34 mouse cellular contexts compared by ENCODE assay signal in the genomic region with DNA sequence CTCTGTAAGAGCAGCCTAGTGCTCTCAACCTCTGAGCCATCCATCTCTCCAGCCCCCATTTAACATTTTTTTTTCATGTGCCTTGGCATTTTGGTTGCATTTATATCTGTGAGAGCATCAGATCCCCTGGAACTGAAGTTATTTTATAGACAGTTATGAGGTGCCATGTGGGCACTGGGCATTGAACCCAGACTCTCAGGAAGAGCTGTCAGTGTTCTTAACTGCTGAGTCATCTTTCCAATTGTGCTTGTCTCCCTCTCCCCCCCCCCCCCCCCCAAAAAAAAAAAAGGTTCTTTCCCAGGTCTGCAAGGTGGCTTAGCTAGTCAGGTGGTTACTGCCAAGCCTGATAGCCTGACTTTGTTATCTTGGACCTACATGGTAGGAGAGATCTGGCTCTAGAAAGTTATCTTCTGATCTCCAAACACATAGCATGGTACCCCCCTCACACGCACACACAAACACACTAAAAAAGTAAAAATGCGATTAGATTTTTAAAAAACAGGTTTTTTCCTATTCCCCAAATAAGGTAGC. TPM values are rescaled to one million over a fixed set of nuclear protein-coding genes. Genes with fewer than 3 reads are reported as not detected.
DNase-seq lines count a peak whose midpoint lies in the region; ATAC-seq and TF ChIP-seq lines count a peak whose summit lies in the region.
"Had no signal": no experiment of that assay in that cellular context is flagged by ENCODE, and none has a peak within 500 bp of the region (broad histone marks: within the 10 kb centered on the region; RNA-seq: fewer than 3 reads in every experiment).

No protein-coding gene starts in this region.

- WGBS in liver, embryonic 12.5 days (ENCODE audit: insufficient replicate concordance), result 55% methylated on average over 2 of the region's 2 CpGs
- WGBS in liver, embryonic 11.5 days, result 72% methylated on average over 2 of the region's 2 CpGs

- ATAC-seq in liver, embryonic 12.5 days, result no peak; the same call in 1 of the 2 replicates
- no peak; the same call in 1 of the 2 replicates for ATAC-seq in liver, embryonic 11.5 days (replicated peaks; ENCODE audit: low FRiP score)
- ATAC-seq: CD4-positive, CD25-positive, alpha-beta regulatory T cell, adult 4 months; forebrain, embryonic 15.5 days; hindbrain, embryonic 16.5 days; intestine, embryonic 16.5 days had no signal

- H3K4me2 ChIP-seq in liver, embryonic 12.5 days, result no peak overlapping the region
- H3K4me2 ChIP-seq in liver, embryonic 11.5 days, result no peak overlapping the region
- H3K4me2 ChIP-seq: embryonic facial prominence, embryonic 13.5 days; forebrain, embryonic 12.5 days; forebrain, embryonic 15.5 days; heart, embryonic 11.5 days; hindbrain, embryonic 13.5 days had no signal

- no peak overlapping the region for H3K4me3 ChIP-seq in liver, embryonic 12.5 days
- no peak overlapping the region for H3K4me3 ChIP-seq in liver, embryonic 11.5 days (ENCODE audit: low read depth, low read length)
- H3K4me3 ChIP-seq in ES-E14 (ENCODE audit: insufficient read depth in 1 of 2, low read depth in 1 of 2, low read length in 2 of 2, poor library complexity in 1 of 2, severe bottlenecking in 1 of 2), result no peak overlapping the region
- H3K4me3 ChIP-seq: embryonic facial prominence, embryonic 10.5 days; embryonic facial prominence, embryonic 13.5 days; erythroblast, embryonic 14.5 days; forebrain, embryonic 12.5 days; forebrain, embryonic 15.5 days; hindbrain, embryonic 10.5 days; hindbrain, embryonic 13.5 days had no signal

- 0 out of 2 replicates have a peak overlapping the region, but pooled peaks have one; percentile 7 for H3K27ac ChIP-seq in liver, embryonic 12.5 days
- H3K27ac ChIP-seq in liver, embryonic 11.5 days (ENCODE audit: low read depth, low read length), result no peak overlapping the region
- H3K27ac ChIP-seq in ES-E14 (ENCODE audit: insufficient read depth, low read depth, low read length, poor library complexity, severe bottlenecking), result no peak overlapping the region
- H3K27ac ChIP-seq: embryonic facial prominence, embryonic 10.5 days; embryonic facial prominence, embryonic 13.5 days; forebrain, embryonic 12.5 days; forebrain, embryonic 15.5 days; hindbrain, embryonic 10.5 days; hindbrain, embryonic 13.5 days had no signal

- H3K27me3 ChIP-seq in liver, embryonic 12.5 days (replicated peaks), result no peaks in the 10 kb centered on the region
- no peaks in the 10 kb centered on the region for H3K27me3 ChIP-seq in liver, embryonic 11.5 days (replicated peaks; ENCODE audit: control insufficient read depth, insufficient read depth, low read length)
- H3K27me3 ChIP-seq: embryonic facial prominence, embryonic 13.5 days; forebrain, embryonic 12.5 days; forebrain, embryonic 15.5 days; hindbrain, embryonic 13.5 days had no signal

- DNase-seq in liver, embryonic 11.5 days (ENCODE audit: low spot score), result no peak
- DNase-seq in A20 (ENCODE audit: low read depth, low spot score), result peak; percentile 52
- DNase-seq in ES-E14 (ENCODE audit: low read depth, low spot score), result no peak
- DNase-seq in c-Kit-positive CD71-positive TER-119-negative erythroid progenitor cells, embryonic 14.5 days (ENCODE audit: low read depth), result peak; percentile 25
- no peak for DNase-seq in retina, embryonic 14.5 days (ENCODE audit: low spot score)
- DNase-seq in gastrocnemius, postnatal 4 days (ENCODE audit: low spot score in 2 of 2), result no peak
- no peak for DNase-seq in kidney, adult 11 months
- DNase-seq: adrenal gland, adult 2 months; adrenal gland, postnatal 14 days; cerebellum, adult 11 months; cerebellum, adult 2 months; cerebellum, adult 9-11 months; cerebellum, postnatal 25 days; embryo, embryonic 11 days; gastrocnemius, postnatal 25 days; heart, postnatal 36 days had no signal

- H3K9me3 ChIP-seq in liver, embryonic 12.5 days (replicated peaks), result no peaks in the 10 kb centered on the region
- no peaks in the 10 kb centered on the region for H3K9me3 ChIP-seq in liver, embryonic 11.5 days (ENCODE audit: control insufficient read depth, low read length)
- no peaks in the 10 kb centered on the region for H3K9me3 ChIP-seq in ES-E14 (ENCODE audit: control insufficient read depth, insufficient read depth, low read depth, low read length)
- H3K9me3 ChIP-seq: embryonic facial prominence, embryonic 10.5 days; embryonic facial prominence, embryonic 13.5 days; forebrain, embryonic 12.5 days; forebrain, embryonic 15.5 days; hindbrain, embryonic 10.5 days; hindbrain, embryonic 13.5 days had no signal

- H3K9ac ChIP-seq in liver, embryonic 12.5 days, result no peak overlapping the region
- H3K9ac ChIP-seq in liver, embryonic 11.5 days (ENCODE audit: low read depth, low read length), result no peak overlapping the region
- no peak overlapping the region for H3K9ac ChIP-seq in ES-E14 (ENCODE audit: insufficient read depth, low read depth, low read length, poor library complexity, severe bottlenecking)
- H3K9ac ChIP-seq: embryonic facial prominence, embryonic 13.5 days; forebrain, embryonic 12.5 days; forebrain, embryonic 15.5 days; hindbrain, embryonic 13.5 days had no signal

- peaks cover 19% of the 10 kb centered on the region for H3K4me1 ChIP-seq in liver, embryonic 12.5 days
- peaks cover 9% of the 10 kb centered on the region; the same call in 1 of the 2 replicates for H3K4me1 ChIP-seq in liver, embryonic 11.5 days (replicated peaks; ENCODE audit: control insufficient read depth, insufficient read depth, low read length)
- H3K4me1 ChIP-seq in ES-E14 (ENCODE audit: control insufficient read depth in 2 of 2, insufficient read depth in 2 of 2, low read length in 2 of 2, poor library complexity in 1 of 2), result peaks cover 5 to 6% of the 10 kb centered on the region in 2 experiments; a peak in 3 of 4 replicates
- H3K4me1 ChIP-seq: embryonic facial prominence, embryonic 10.5 days; hindbrain, embryonic 10.5 days had no signal

- in situ Hi-C loops in ES-E14 (cut with MboI; ENCODE audit: low sequenced_read_pairs in 2 of 2, unreplicated experiment in 2 of 2), result no loop called here

- H3K36me3 ChIP-seq in liver, embryonic 12.5 days, result peaks cover 29% of the 10 kb centered on the region
- no peaks in the 10 kb centered on the region; the same call in 1 of the 2 replicates for H3K36me3 ChIP-seq in liver, embryonic 11.5 days (ENCODE audit: control insufficient read depth, insufficient read depth, low read length)
- peaks cover 3% of the 10 kb centered on the region for H3K36me3 ChIP-seq in ES-E14 (ENCODE audit: control insufficient read depth, insufficient read depth, low read length, poor library complexity, severe bottlenecking)

TF ChIP-seq in ES-E14, 5 proteins besides CTCF, POLR2A, EP300 and RAD21:
- TF ChIP-seq MAFK (IDR thresholded peaks at IDR 0.05; ENCODE audit: insufficient read depth, low read depth, low read length), result peak; percentile 67; the same call in 1 of the 2 replicates
- TF ChIP-seq CHD2 (IDR thresholded peaks at IDR 0.05; ENCODE audit: low read depth, low read length), result no peak
- no peak for TF ChIP-seq ZC3H11A (IDR thresholded peaks at IDR 0.05; ENCODE audit: borderline replicate concordance, low read depth, low read length)
- TF ChIP-seq ZNF384 (IDR thresholded peaks at IDR 0.05; ENCODE audit: low read depth, low read length), result peak; percentile 57; the same call in 1 of the 2 replicates
- TF ChIP-seq HCFC1 (IDR thresholded peaks at IDR 0.05; ENCODE audit: borderline replicate concordance, insufficient read depth, low read length), result no peak

RNA-seq across cellular contexts. Expression of gene 1700003F12Rik, which starts 47.1 kb away (rescaled TPM):
- polyA plus RNA-seq in liver, embryonic 12.5 days (2016; fragmentation: Nextera tagmentation; extraction: Ambion mirVana), result 1.5 and 1.6 TPM in 2 replicates
- polyA plus RNA-seq in liver, embryonic 11.5 days (2014; fragmentation: Nextera tagmentation; extraction: Ambion mirVana), result 1.0 and 1.8 TPM in 2 replicates
- 1.7 and 1.9 TPM in 2 replicates for total RNA-seq in ES-E14 (2012; rRNA removed)
- total RNA-seq in gastrocnemius, postnatal 4 days (2021), result under 1 TPM; 0.44 to 0.80 TPM
- total RNA-seq: adrenal gland, adult 2 months; adrenal gland, postnatal 14 days; common myeloid progenitor, adult 5-6 weeks; gastrocnemius, adult 8-10 months; gastrocnemius, postnatal 25 days; granulocyte monocyte progenitor cell, adult 5-6 weeks; heart, adult 8-10 months; heart, postnatal 36 days had no signal
- polyA plus RNA-seq: CD4-positive, CD25-positive, alpha-beta regulatory T cell, adult 4 months; erythroblast, embryonic 14.5 days had no signal

RNA-seq across cellular contexts. Expression of gene Actl10, which starts 51.8 kb away (rescaled TPM):
- 0.29 TPM in 1 of 2 replicates, not detected in the other for polyA plus RNA-seq in liver, embryonic 12.5 days (2016; fragmentation: Nextera tagmentation; extraction: Ambion mirVana)
- 0.25 TPM in 1 of 2 replicates, not detected in the other for polyA plus RNA-seq in liver, embryonic 11.5 days (2014; fragmentation: Nextera tagmentation; extraction: Ambion mirVana)
- 0.45 and 1.2 TPM in 2 replicates for total RNA-seq in ES-E14 (2012; rRNA removed)
- total RNA-seq in gastrocnemius, postnatal 4 days (2021), result under 1 TPM; 0.25 to 0.29 TPM
- total RNA-seq: adrenal gland, adult 2 months; adrenal gland, postnatal 14 days; common myeloid progenitor, adult 5-6 weeks; gastrocnemius, postnatal 25 days; granulocyte monocyte progenitor cell, adult 5-6 weeks; heart, adult 8-10 months; heart, postnatal 36 days had no signal
- polyA plus RNA-seq: adrenal gland, adult 2 months; CD4-positive, CD25-positive, alpha-beta regulatory T cell, adult 4 months; heart, embryonic 11.5 days; heart, embryonic 14.5 days; heart, postnatal 0 days; intestine, embryonic 16.5 days had no signal

RNA-seq across cellular contexts. Expression of gene Necab3, which starts 58.9 kb away (rescaled TPM):
- polyA plus RNA-seq in liver, embryonic 12.5 days (2016; fragmentation: Nextera tagmentation; extraction: Ambion mirVana), result 1.0 and 1.3 TPM in 2 replicates
- polyA plus RNA-seq in liver, embryonic 11.5 days (2014; fragmentation: Nextera tagmentation; extraction: Ambion mirVana), result 1.9 and 2.4 TPM in 2 replicates
- total RNA-seq in ES-E14 (2012; rRNA removed), result 5.8 and 9.5 TPM in 2 replicates
- 1 to 10 TPM; 1.8 to 2.1 TPM for total RNA-seq in gastrocnemius, postnatal 4 days (2021)

Comparison
In these comparisons a context has a peak if more than half of its experiments do, and no peak if none do; other contexts are left out.
1. DNase-seq: peak in A20 (single experiment) and c-Kit-positive CD71-positive TER-119-negative erythroid progenitor cells, embryonic 14.5 days (single experiment); none in liver, embryonic 11.5 days (single experiment), ES-E14 (single experiment), retina, embryonic 14.5 days (single experiment), gastrocnemius, postnatal 4 days (0 of 2) and kidney, adult 11 months (single experiment).